Mouse (Mus musculus) CH12.LX (cell line): ENCODE results near the gene Ccdc36. TPM values are rescaled to one million over a fixed set of nuclear protein-coding genes. Genes with fewer than 3 reads are reported as not detected.

Experiments
- DNase-seq: peaks from one replicate; pipeline ENCODE4 v3.0.0-alpha.2; 2013; ENCODE audit errors: extremely low read depth
- H3K27ac ChIP-seq: 2 replicates; pipeline ENCODE4 v1.5.1; 2012; ENCODE audit warnings: low read depth, mild to moderate bottlenecking, control low read depth, moderate library complexity; ENCODE audit not compliant: insufficient read depth
- H3K27me3 ChIP-seq: replicated peaks from 2 replicates; pipeline ENCODE3; 2012; ENCODE audit warnings: inconsistent platforms
- H3K36me3 ChIP-seq, 2 experiments: replicated peaks in 1 of 2; 2 replicates each; pipeline versions ENCODE3 to v1.6.1; 2012; ENCODE audit warnings: inconsistent platforms in 1 of 2, low read length in 1 of 2, mild to moderate bottlenecking in 1 of 2, mixed read lengths in 1 of 2, moderate library complexity in 1 of 2; ENCODE audit not compliant: control insufficient read depth in 1 of 2, insufficient read depth in 1 of 2
- H3K4me1 ChIP-seq, 2 experiments: 2 replicates each; pipeline ENCODE4 v1.6.1; 2012; ENCODE audit warnings: inconsistent platforms in 1 of 2, moderate library complexity in 1 of 2; ENCODE audit not compliant: insufficient read depth in 2 of 2, control insufficient read depth in 1 of 2
- H3K4me2 ChIP-seq: 2 replicates; pipeline ENCODE4 v1.6.1; 2012; ENCODE audit warnings: low read depth, mild to moderate bottlenecking, control low read depth; ENCODE audit not compliant: poor library complexity, insufficient read depth, severe bottlenecking
- H3K4me3 ChIP-seq, 3 experiments: fragments of 150-350 bp in 1 of 3; sonication (generic) in 1 of 3; replicated peaks in 1 of 3; 2 replicates each; pipeline versions ENCODE3 to v1.5.1; 2011 to 2012; ENCODE audit warnings: low read depth in 2 of 3, low read length in 2 of 3, mild to moderate bottlenecking in 2 of 3, moderate library complexity in 2 of 3, control low read depth in 1 of 3, improper control_type of control experiment in 1 of 3, inconsistent platforms in 1 of 3, mixed read lengths in 1 of 3; ENCODE audit not compliant: poor library complexity in 1 of 3
- H3K79me2 ChIP-seq: replicated peaks from 2 replicates; pipeline ENCODE4 v1.6.1; 2012; ENCODE audit warnings: mild to moderate bottlenecking, moderate library complexity; ENCODE audit not compliant: control insufficient read depth, poor library complexity, insufficient read depth, severe bottlenecking; ENCODE audit errors: extremely low read depth
- H3K9ac ChIP-seq: 2 replicates; pipeline ENCODE4 v1.6.1; 2012; ENCODE audit warnings: low read depth, mild to moderate bottlenecking, control low read depth, moderate library complexity; ENCODE audit not compliant: insufficient read depth
- H3K9me3 ChIP-seq: replicated peaks from 2 replicates; pipeline ENCODE3; 2012; ENCODE audit warnings: low read length, inconsistent platforms, mixed read lengths
- BHLHE40 ChIP-seq: IDR thresholded peaks from 2 replicates; pipeline ENCODE4 v1.6.1; 2011; ENCODE audit warnings: mild to moderate bottlenecking, low read depth, low read length, improper control_type of control experiment
- CHD1 ChIP-seq: IDR thresholded peaks from 2 replicates; pipeline ENCODE4 v1.6.1; 2012; ENCODE audit warnings: low read depth, low read length, improper control_type of control experiment, inconsistent platforms
- E2F4 ChIP-seq: IDR thresholded peaks from 2 replicates; pipeline ENCODE4 v1.6.1; 2011; ENCODE audit warnings: low read depth, low read length, improper control_type of control experiment; ENCODE audit not compliant: insufficient replicate concordance
- ELF1 ChIP-seq: IDR thresholded peaks from 2 replicates; pipeline ENCODE4 v1.6.1; 2014; ENCODE audit warnings: low read depth, mild to moderate bottlenecking, inconsistent platforms, low read length, improper control_type of control experiment
- ETS1 ChIP-seq: conservative IDR thresholded peaks from 2 replicates; pipeline ENCODE4 v1.6.1; 2012; ENCODE audit warnings: low read depth, mild to moderate bottlenecking, inconsistent platforms, low read length, improper control_type of control experiment, moderate library complexity
- IRF4 ChIP-seq: IDR thresholded peaks from 2 replicates; pipeline ENCODE4 v1.6.1; 2014; ENCODE audit warnings: low read depth, mild to moderate bottlenecking, inconsistent platforms, low read length, improper control_type of control experiment
- JUN ChIP-seq: IDR thresholded peaks from 2 replicates; pipeline ENCODE4 v1.6.1; 2011; ENCODE audit warnings: low read depth, mild to moderate bottlenecking, low read length, improper control_type of control experiment, moderate library complexity; ENCODE audit not compliant: insufficient read depth
- JUND ChIP-seq: conservative IDR thresholded peaks from 2 replicates; pipeline ENCODE4 v1.6.1; 2011; ENCODE audit warnings: low read depth, low read length, improper control_type of control experiment
- MAX ChIP-seq: IDR thresholded peaks from 2 replicates; pipeline ENCODE4 v1.6.1; 2011; ENCODE audit warnings: low read length, improper control_type of control experiment
- MAZ ChIP-seq: IDR thresholded peaks from 2 replicates; pipeline ENCODE4 v1.6.1; 2012; ENCODE audit warnings: low read depth, mild to moderate bottlenecking, inconsistent platforms, low read length, improper control_type of control experiment, moderate library complexity
- MXI1 ChIP-seq: IDR thresholded peaks from 2 replicates; pipeline ENCODE4 v1.6.1; 2011; ENCODE audit warnings: mild to moderate bottlenecking, low read depth, low read length, improper control_type of control experiment
- NELFE ChIP-seq: IDR thresholded peaks from 2 replicates; pipeline ENCODE4 v1.6.1; 2011; ENCODE audit warnings: low read depth, low read length, improper control_type of control experiment
- PAX5 ChIP-seq: IDR thresholded peaks from 2 replicates; pipeline ENCODE4 v1.6.1; 2012; ENCODE audit warnings: low read length, inconsistent platforms, mixed read lengths
- POLR2AphosphoS2 ChIP-seq: IDR thresholded peaks from 2 replicates; pipeline ENCODE4 v1.6.1; 2011; ENCODE audit warnings: low read depth, low read length, improper control_type of control experiment
- RAD21 ChIP-seq: IDR thresholded peaks from 2 replicates; pipeline ENCODE4 v1.6.1; 2011; ENCODE audit warnings: low read depth, mild to moderate bottlenecking, low read length, improper control_type of control experiment, moderate library complexity
- SIN3A ChIP-seq: IDR thresholded peaks from 2 replicates; pipeline ENCODE4 v1.6.1; 2012; ENCODE audit warnings: low read length, improper control_type of control experiment, inconsistent platforms
- SMC3 ChIP-seq: IDR thresholded peaks from 2 replicates; pipeline ENCODE4 v1.6.1; 2011; ENCODE audit warnings: low read depth, low read length, improper control_type of control experiment
- TCF12 ChIP-seq: IDR thresholded peaks from 2 replicates; pipeline ENCODE4 v1.6.1; 2014; ENCODE audit warnings: low read depth, mild to moderate bottlenecking, inconsistent platforms, low read length, improper control_type of control experiment
- UBTF ChIP-seq: IDR thresholded peaks from 2 replicates; pipeline ENCODE4 v1.6.1; 2012; ENCODE audit warnings: low read depth, mild to moderate bottlenecking, inconsistent platforms, low read length, improper control_type of control experiment, moderate library complexity
- USF1 ChIP-seq: IDR thresholded peaks from 2 replicates; pipeline ENCODE4 v1.6.1; 2014; ENCODE audit warnings: low read depth, mild to moderate bottlenecking, inconsistent platforms, low read length, improper control_type of control experiment
- USF2 ChIP-seq: conservative IDR thresholded peaks from 2 replicates; pipeline ENCODE4 v1.6.1; 2011; ENCODE audit warnings: low read depth, low read length, improper control_type of control experiment
- ZC3H11A ChIP-seq: IDR thresholded peaks from 2 replicates; pipeline ENCODE4 v1.6.1; 2012; ENCODE audit warnings: low read depth, mild to moderate bottlenecking, inconsistent platforms, low read length, improper control_type of control experiment
- ZKSCAN1 ChIP-seq: IDR thresholded peaks from 2 replicates; pipeline ENCODE4 v1.6.1; 2012; ENCODE audit warnings: low read depth, inconsistent platforms, low read length, improper control_type of control experiment, borderline replicate concordance
- ZMIZ1 ChIP-seq: IDR thresholded peaks from 2 replicates; pipeline ENCODE4 v1.6.1; 2012; ENCODE audit warnings: low read depth, mild to moderate bottlenecking, inconsistent platforms, low read length, improper control_type of control experiment
- dilution Hi-C: fragments of 300-500 bp; cut with MboI; formaldehyde crosslinking; loops from 2 replicates; pipeline ENCODE4 v1.14.3; 2020; ENCODE audit warnings: low sequenced_read_pairs; ENCODE audit not compliant: extremely low pct_unique_long_range_greater_than_20kb, extremely low pct_ligation_motif_present
- in situ Hi-C: fragments of 300-500 bp; cut with MboI; formaldehyde crosslinking; loops from 3 replicates; pipeline ENCODE4 v1.14.3; 2019; ENCODE audit warnings: low sequenced_read_pairs, low pct_ligation_motif_present, low pct_unique_long_range_greater_than_20kb, mixed read lengths
- polyA plus RNA-seq: library from polyadenylated mRNA; unstranded; fragments of >175 nt; gene quantifications from 2 replicates; pipeline ENCODE4 v1.2.1, GENCODE M21; 2012; ENCODE audit warnings: low read depth; ENCODE audit not compliant: insufficient read length
- total RNA-seq, 2 experiments: library from RNA; depleted of rRNA; stranded (reverse); fragments of 300-350 nt in 1 of 2; fragments of >200 nt in 1 of 2; gene quantifications; 2 replicates each; pipeline ENCODE4 v1.2.3; 2012 to 2014

Gene Ccdc36
- total and polyA plus RNA-seq, 3 experiments: 0.04 to 0.13 (median 0.13) TPM

DNA sequence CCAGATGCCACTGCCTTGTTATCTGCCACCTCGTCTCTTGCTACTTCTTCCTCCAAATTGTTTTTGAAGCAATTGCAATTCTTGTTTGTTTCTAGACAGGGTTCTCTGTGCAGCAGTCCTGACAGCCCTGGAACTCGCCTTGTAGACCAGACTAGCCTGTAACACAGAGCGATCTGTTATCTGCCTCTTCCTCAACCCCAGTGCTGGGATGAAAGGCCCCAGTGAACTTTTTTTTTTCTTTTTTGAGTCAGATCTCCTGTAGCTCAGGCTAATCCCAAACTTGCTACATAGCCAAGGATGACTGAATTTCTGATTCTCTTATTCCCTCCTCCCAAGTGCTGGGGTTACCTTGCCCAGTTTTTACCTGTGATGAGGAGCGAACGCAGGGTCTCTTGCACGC is 26.1 kb upstream of the Ccdc36 start:
- Histone ChIP-seq H3K27ac (no peak overlapping the region), H3K4me3 (no peak overlapping the region)
- TF ChIP-seq USF2 (no peak), RAD21 (no peak), MAZ (no peak), UBTF (no peak), E2F4 (no peak), BHLHE40 (no peak), USF1 (no peak), ZMIZ1 (no peak), IRF4 (no peak), JUN (no peak), SIN3A (no peak), JUND (no peak), ETS1 (no peak)

DNA sequence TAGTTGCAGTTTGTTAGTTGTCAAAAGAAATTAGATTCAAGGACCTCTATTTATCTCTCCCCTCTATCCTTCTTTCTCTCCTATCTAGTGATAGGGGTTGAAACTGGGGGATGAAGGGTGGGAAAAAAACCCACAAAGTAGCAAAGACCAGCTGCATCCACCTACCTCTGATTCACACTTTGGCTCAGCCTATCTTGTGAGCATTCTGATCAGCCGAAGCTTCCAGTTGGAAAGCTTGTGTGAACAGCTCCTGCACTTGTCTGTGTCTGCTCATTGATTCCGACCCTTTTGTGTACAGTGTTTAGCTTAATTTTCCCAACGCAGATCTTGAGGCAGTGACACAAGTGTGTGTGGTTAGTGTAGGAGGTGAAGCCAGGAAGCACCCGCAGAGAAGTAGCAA is 25.2 kb upstream of the Ccdc36 start:
- H3K4me3 ChIP-seq: no peak overlapping the region
- DNase-seq: no peak
- H3K4me1 ChIP-seq: peaks cover 0 to 13% of the 10 kb centered on the region in 2 experiments; a peak in 3 of 4 replicates
- TF ChIP-seq USF1 (no peak), TCF12 (no peak), PAX5 (no peak), ZMIZ1 (no peak), JUN (no peak), ELF1 (no peak), CHD1 (no peak), MXI1 (no peak), ETS1 (no peak), E2F4 (no peak), MAX (no peak), ZC3H11A (no peak), SMC3 (no peak), NELFE (no peak), POLR2AphosphoS2 (no peak), ZKSCAN1 (no peak), MAZ (no peak), BHLHE40 (no peak)
- H3K4me2 ChIP-seq: no peak overlapping the region
- H3K9me3 ChIP-seq: no peaks in the 10 kb centered on the region
- no peak overlapping the region for H3K9ac ChIP-seq
- dilution Hi-C loops (no loop called here), in situ Hi-C loops (no loop called here)
- peaks cover 9% of the 10 kb centered on the region for H3K27me3 ChIP-seq
- H3K36me3 ChIP-seq: no peaks in the 10 kb centered on the region
- H3K27ac ChIP-seq: no peak overlapping the region
- no peaks in the 10 kb centered on the region for H3K79me2 ChIP-seq

More for the DNA sequence above, 26.1 kb upstream of the Ccdc36 start:
- Histone ChIP-seq H3K4me1 (peaks cover 0 to 14% of the 10 kb centered on the region in 2 experiments; a peak in 3 of 4 replicates), H3K9me3 (no peaks in the 10 kb centered on the region), H3K4me2 (no peak overlapping the region), H3K9ac (no peak overlapping the region), H3K27me3 (peaks cover 9% of the 10 kb centered on the region), H3K36me3 (no peaks in the 10 kb centered on the region), H3K79me2 (no peaks in the 10 kb centered on the region)
- in situ Hi-C loops (no loop called here), dilution Hi-C loops (no loop called here)
- no peak for DNase-seq
